Mouse (Mus musculus) B cell, adult 2 months (primary cell): ENCODE measurements around the gene Klf11.
"Not testable (repeated sequence)": the region's sequence is repeated elsewhere in the genome, so short reads cannot be mapped to it uniquely, and the experiment has no call there.

Experiments
- DNase-seq, 2 experiments: peaks; one replicate each; pipeline ENCODE4 v3.0.0; 2022

The Klf11 gene

GRCm38 (mm10) chr12:24651063-24651557 is at the start of gene Klf11:
Klf11 (plus strand) TSS chr12:24651274.
- DNase-seq: peak; percentile 97

- DNase-seq: peak; percentile 67 to 69
Measured at GRCm38 (mm10) chr12:24603266-24603665, 47.8 kb upstream of the Klf11 start.

GRCm38 (mm10) chr12:24606166-24606565 is 44.9 kb upstream of the Klf11 start:
- no peak for DNase-seq

- DNase-seq: no peak
Measured at GRCm38 (mm10) chr12:24612591-24612990, 38.5 kb upstream of the Klf11 start.

- DNase-seq: no peak
Measured at GRCm38 (mm10) chr12:24614452-24615075, 36.5 kb upstream of the Klf11 start.

GRCm38 (mm10) chr12:24615140-24615539 is 35.9 kb upstream of the Klf11 start:
- DNase-seq: no peak

GRCm38 (mm10) chr12:24619436-24619835 is 31.6 kb upstream of the Klf11 start:
- DNase-seq: no peak

GRCm38 (mm10) chr12:24623486-24624251 is 27.4 kb upstream of the Klf11 start:
- DNase-seq: no peak

GRCm38 (mm10) chr12:24626401-24626800 is 24.7 kb upstream of the Klf11 start:
- DNase-seq: no peak

GRCm38 (mm10) chr12:24627215-24627614 is 23.9 kb upstream of the Klf11 start:
- no peak for DNase-seq

GRCm38 (mm10) chr12:24630220-24630619 is 20.9 kb upstream of the Klf11 start:
- peak; percentile 56 to 64 for DNase-seq

- no peak for DNase-seq
Measured at GRCm38 (mm10) chr12:24632404-24632803, 18.7 kb upstream of the Klf11 start.

GRCm38 (mm10) chr12:24633753-24634191 is 17.3 kb upstream of the Klf11 start:
- DNase-seq: peak; percentile 34 to 42

GRCm38 (mm10) chr12:24634212-24634611 is 16.9 kb upstream of the Klf11 start:
- DNase-seq: no peak

GRCm38 (mm10) chr12:24634648-24635047 is 16.4 kb upstream of the Klf11 start:
- no peak for DNase-seq

- DNase-seq: not testable (repeated sequence)
Measured at GRCm38 (mm10) chr12:24638787-24639186, 12.3 kb upstream of the Klf11 start.

- no peak for DNase-seq
Measured at GRCm38 (mm10) chr12:24642370-24642802, 8.7 kb upstream of the Klf11 start.

- peak; percentile 26 to 34 for DNase-seq
Measured at GRCm38 (mm10) chr12:24644125-24644571, 6.9 kb upstream of the Klf11 start.

GRCm38 (mm10) chr12:24645901-24646300 is 5.2 kb upstream of the Klf11 start:
- DNase-seq: no peak

GRCm38 (mm10) chr12:24648094-24648493 is 3.0 kb upstream of the Klf11 start:
- no peak for DNase-seq

- DNase-seq: no peak
Measured at GRCm38 (mm10) chr12:24650415-24651062, 535 bp upstream of the Klf11 start.

GRCm38 (mm10) chr12:24651642-24652342 is 718 bp downstream of the Klf11 start:
- peak; percentile 98 for DNase-seq
